In the genomic region with DNA sequence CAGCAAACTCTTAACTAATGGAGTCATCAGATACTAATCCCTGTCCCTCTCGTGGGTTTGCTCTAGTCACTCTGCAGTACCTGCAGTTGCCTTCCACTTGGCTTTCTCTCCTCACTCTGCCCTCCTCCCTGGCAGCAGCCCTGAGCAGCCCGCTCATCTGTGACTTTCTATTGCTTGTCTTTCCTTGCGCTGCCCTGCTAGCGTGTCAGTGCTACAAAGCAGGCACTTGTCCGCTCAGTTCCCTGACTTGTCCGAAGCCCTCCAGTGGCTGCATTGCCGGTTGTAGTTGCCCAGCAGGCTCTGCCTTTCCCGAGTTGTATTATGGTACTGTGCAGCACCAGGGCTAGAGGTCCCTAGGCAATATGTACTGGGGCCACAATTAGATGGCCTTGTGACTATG, we compare ENCODE assay signal across 11 mouse cellular contexts.
DNase-seq lines count a peak whose midpoint lies in the region; ATAC-seq and TF ChIP-seq lines count a peak whose summit lies in the region.
"Had no signal": no experiment of that assay in that cellular context is flagged by ENCODE, and none has a peak within 500 bp of the region (broad histone marks: within the 10 kb centered on the region; RNA-seq: fewer than 3 reads in every experiment).

No protein-coding gene starts in this region.

- 40% methylated on average over 8 of the region's 8 CpGs for WGBS in heart, embryonic 16.5 days
- 37% methylated on average over 8 of the region's 8 CpGs for WGBS in kidney, postnatal 0 days
- 74% methylated on average over 8 of the region's 8 CpGs for WGBS in liver, postnatal 0 days (ENCODE audit: insufficient replicate concordance)

- no peak for TF ChIP-seq EP300 in liver, postnatal 0 days (IDR thresholded peaks at IDR 0.05; ENCODE audit: low read depth)

- peak; percentile 44; the same call in 1 of the 2 replicates for TF ChIP-seq CTCF in kidney, postnatal 0 days (IDR thresholded peaks at IDR 0.05; ENCODE audit: low read depth)
- no peak for TF ChIP-seq CTCF in liver, postnatal 0 days (IDR thresholded peaks at IDR 0.05; ENCODE audit: low read depth)

- no peaks in the 10 kb centered on the region for H3K27me3 ChIP-seq in heart, embryonic 16.5 days (ENCODE audit: control insufficient read depth, insufficient read depth, low read length)
- H3K27me3 ChIP-seq in kidney, postnatal 0 days (ENCODE audit: insufficient read depth, low read length) = no peaks in the 10 kb centered on the region
- no peaks in the 10 kb centered on the region for H3K27me3 ChIP-seq in liver, postnatal 0 days (ENCODE audit: insufficient read depth, low read length)
- H3K27me3 ChIP-seq: CH12.LX; liver, embryonic 15.5 days had no signal

- DNase-seq in heart, adult 8-10 months (ENCODE audit: low spot score) = no peak
- peak; percentile 31 for DNase-seq in ZHBTc4 (ENCODE audit: low read depth, low spot score)
- peak; percentile 49 to 61 for DNase-seq in cerebellum, postnatal 36 days
- DNase-seq in kidney, postnatal 0 days (ENCODE audit: low spot score) = peak; percentile 68
- DNase-seq in gastrocnemius, postnatal 10 days = no peak
- no peak for DNase-seq in heart, postnatal 36 days
- DNase-seq in liver, postnatal 0 days = no peak
- DNase-seq: heart, adult 18-20 months had no signal

- no peaks in the 10 kb centered on the region for H3K9me3 ChIP-seq in heart, embryonic 16.5 days (replicated peaks; ENCODE audit: control insufficient read depth, low read length)
- H3K9me3 ChIP-seq in kidney, postnatal 0 days (replicated peaks; ENCODE audit: low read length) = no peaks in the 10 kb centered on the region
- no peaks in the 10 kb centered on the region for H3K9me3 ChIP-seq in liver, postnatal 0 days (ENCODE audit: low read length)
- H3K9me3 ChIP-seq: liver, embryonic 15.5 days had no signal

- intact Hi-C loops in heart, postnatal 36 days (cut with DNase I) = no loop called here

- 0 out of 2 replicates have a peak overlapping the region, but pooled peaks have one; percentile 4 for H3K27ac ChIP-seq in heart, embryonic 16.5 days (ENCODE audit: low read length)
- H3K27ac ChIP-seq in kidney, postnatal 0 days = no peak overlapping the region
- H3K27ac ChIP-seq in liver, postnatal 0 days (ENCODE audit: low read depth) = no peak overlapping the region
- H3K27ac ChIP-seq: liver, embryonic 15.5 days had no signal

- H3K4me2 ChIP-seq in heart, embryonic 16.5 days (ENCODE audit: low read depth, low read length) = no peak overlapping the region
- no peak overlapping the region for H3K4me2 ChIP-seq in kidney, postnatal 0 days (ENCODE audit: low read length)
- H3K4me2 ChIP-seq in liver, postnatal 0 days (ENCODE audit: low read depth, low read length) = no peak overlapping the region
- H3K4me2 ChIP-seq: liver, embryonic 15.5 days had no signal

- H3K4me3 ChIP-seq in heart, embryonic 16.5 days (ENCODE audit: low read length) = no peak overlapping the region
- H3K4me3 ChIP-seq in kidney, postnatal 0 days (replicated peaks; ENCODE audit: low read depth, low read length) = no peak overlapping the region
- H3K4me3 ChIP-seq in liver, postnatal 0 days (ENCODE audit: low read depth, low read length) = no peak overlapping the region
- H3K4me3 ChIP-seq: liver, embryonic 15.5 days had no signal

- no peaks in the 10 kb centered on the region for H3K36me3 ChIP-seq in heart, embryonic 16.5 days (ENCODE audit: control insufficient read depth, insufficient read depth)
- H3K36me3 ChIP-seq in kidney, postnatal 0 days (ENCODE audit: insufficient read depth, low read length) = no peaks in the 10 kb centered on the region
- no peaks in the 10 kb centered on the region for H3K36me3 ChIP-seq in liver, postnatal 0 days (replicated peaks; ENCODE audit: insufficient read depth, low read length)
- H3K36me3 ChIP-seq: liver, embryonic 15.5 days had no signal

- no peak overlapping the region for H3K9ac ChIP-seq in heart, embryonic 16.5 days (ENCODE audit: low read length)
- no peak overlapping the region for H3K9ac ChIP-seq in kidney, postnatal 0 days (ENCODE audit: low read depth, low read length)
- no peak overlapping the region for H3K9ac ChIP-seq in liver, postnatal 0 days (replicated peaks)
- H3K9ac ChIP-seq: liver, embryonic 15.5 days had no signal

- H3K4me1 ChIP-seq in heart, embryonic 16.5 days (ENCODE audit: control insufficient read depth, insufficient read depth, low read length) = peaks cover 28% of the 10 kb centered on the region; the same call in 1 of the 2 replicates
- H3K4me1 ChIP-seq in kidney, postnatal 0 days (replicated peaks; ENCODE audit: insufficient read depth, low read length) = peaks cover 9% of the 10 kb centered on the region; the same call in 1 of the 2 replicates
- H3K4me1 ChIP-seq in liver, postnatal 0 days (ENCODE audit: insufficient read depth) = no peaks in the 10 kb centered on the region
- H3K4me1 ChIP-seq: liver, embryonic 15.5 days had no signal

- no peak for ATAC-seq in heart, embryonic 16.5 days (replicated peaks; ENCODE audit: extremely low read depth, insufficient read depth, low FRiP score)
- ATAC-seq in kidney, postnatal 0 days (replicated peaks; ENCODE audit: low FRiP score, low read depth) = peak; percentile 65
- no peak for ATAC-seq in liver, postnatal 0 days

Comparison
In these comparisons a context has a peak if more than half of its experiments do, and no peak if none do; other contexts are left out.
1. DNase-seq: peak in ZHBTc4 (single experiment), cerebellum, postnatal 36 days (2 of 2) and kidney, postnatal 0 days (single experiment); none in heart, adult 8-10 months (single experiment), gastrocnemius, postnatal 10 days (single experiment), heart, postnatal 36 days (0 of 2) and liver, postnatal 0 days (single experiment).